Mouse (Mus musculus) kidney, adult 10 weeks (tissue): ENCODE data around the gene Atp5f1. TPM values are rescaled to one million over a fixed set of nuclear protein-coding genes. Genes with fewer than 3 reads are reported as not detected.

Experiments
- polyA plus RNA-seq: library from polyadenylated mRNA; stranded (reverse); fragments of 350-450 nt; fragmentation: Illumina TruSeq; extraction: RNeasy Lipid Tissue Mini Kit (QIAGEN cat#74804); gene quantifications from one replicate; pipeline ENCODE4 v1.2.3, GENCODE M21; 2014; ENCODE audit warnings: low read depth, low replicate concordance

Gene Atp5f1
- polyA plus RNA-seq, result 1,836 TPM

GRCm38 (mm10) chr3:105959999-105960398, at the start of gene Atp5f1:
Gene Atp5f1, minus strand, starts transcription at chr3:105960099.

GRCm38 (mm10) chr3:105973411-105973810, 13.5 kb upstream of the Atp5f1 start, which contains the start of gene Ovgp1:
Gene Ovgp1, plus strand, starts transcription at chr3:105973711.

GRCm38 (mm10) chr3:105958974-105959580, 822 bp downstream of the Atp5f1 start, which contains the start of gene Wdr77:
Gene Wdr77, plus strand, starts transcription at chr3:105959369.

GRCm38 (mm10) chr3:105932240-105933071, 27.4 kb downstream of the Atp5f1 start, which contains the start of gene I830077J02Rik:
Gene I830077J02Rik, minus strand, starts transcription at chr3:105932664.

Other genes starting within 250 kb of the Atp5f1 start
- 370 TPM for gene Rap1a, start 158.8 kb downstream of the Atp5f1 start, polyA plus RNA-seq
- gene Adora3, start 89.2 kb downstream of the Atp5f1 start, polyA plus RNA-seq, result not detected
- gene Tmigd3, start 89.2 kb downstream of the Atp5f1 start, polyA plus RNA-seq, result not detected
- gene I830077J02Rik, start 27.4 kb downstream of the Atp5f1 start, polyA plus RNA-seq, result 0.69 TPM
- gene Wdr77, start 730 bp downstream of the Atp5f1 start, polyA plus RNA-seq, result 32.4 TPM
- 1.6 TPM for gene Ovgp1, start 13.6 kb upstream of the Atp5f1 start, polyA plus RNA-seq
- not detected for gene Pifo, start 54.5 kb upstream of the Atp5f1 start, polyA plus RNA-seq
- not detected for gene Chil5, start 72.7 kb upstream of the Atp5f1 start, polyA plus RNA-seq
- not detected for gene Chia1, start 153.1 kb upstream of the Atp5f1 start, polyA plus RNA-seq
- gene Chil3, start 207.5 kb upstream of the Atp5f1 start, polyA plus RNA-seq, result 2.2 TPM